Mouse (Mus musculus) forebrain, postnatal 0 days (tissue): ENCODE results near the gene Prx. TPM values are rescaled to one million over a fixed set of nuclear protein-coding genes. Genes with fewer than 3 reads are reported as not detected.
"Not testable (repeated sequence)": the region's sequence is repeated elsewhere in the genome, so short reads cannot be mapped to it uniquely, and the experiment has no call there.

Experiments used
- ATAC-seq: fragments of 200-750 bp; cut with Nextera tagmentation; 2 replicates; pipeline ENCODE4 v1.8.0; 2017; ENCODE audit warnings: mild to moderate bottlenecking, moderate library complexity
- DNase-seq: peaks from one replicate; pipeline ENCODE4 v3.0.0-alpha.2; 2015
- H3K27ac ChIP-seq: fragments of 300-500 bp; sonication (generic); 2 replicates; pipeline ENCODE4 v1.5.1; 2014; ENCODE audit warnings: low read depth, mild to moderate bottlenecking, antibody characterized with exemption, low read length, moderate library complexity, mixed read lengths
- H3K27me3 ChIP-seq: fragments of 300-500 bp; sonication (generic); 2 replicates; pipeline ENCODE4 v1.6.1; 2014; ENCODE audit warnings: mild to moderate bottlenecking, low read length, mixed read lengths; ENCODE audit not compliant: insufficient read depth
- H3K36me3 ChIP-seq: fragments of 300-500 bp; sonication (generic); 2 replicates; pipeline ENCODE4 v1.6.1; 2014; ENCODE audit warnings: mild to moderate bottlenecking, moderate library complexity; ENCODE audit not compliant: insufficient read depth
- H3K4me1 ChIP-seq: fragments of 300-500 bp; sonication (generic); 2 replicates; pipeline ENCODE4 v1.6.1; 2014; ENCODE audit warnings: antibody characterized with exemption; ENCODE audit not compliant: insufficient read depth
- H3K4me2 ChIP-seq: fragments of 300-500 bp; sonication (generic); 2 replicates; pipeline ENCODE4 v1.6.1; 2014; ENCODE audit warnings: low read depth, mild to moderate bottlenecking, moderate library complexity
- H3K4me3 ChIP-seq: fragments of 300-500 bp; sonication (generic); 2 replicates; pipeline ENCODE4 v1.5.1; 2014; ENCODE audit warnings: low read depth, low read length, mixed read lengths
- H3K9ac ChIP-seq: fragments of 300-500 bp; sonication (generic); 2 replicates; pipeline ENCODE4 v1.6.1; 2014; ENCODE audit warnings: mild to moderate bottlenecking
- H3K9me3 ChIP-seq: fragments of 300-500 bp; sonication (generic); 2 replicates; pipeline ENCODE4 v1.6.1; 2016; ENCODE audit warnings: low read length
- CTCF ChIP-seq: sonication (generic); IDR thresholded peaks from 2 replicates; pipeline ENCODE4 v1.5.1; 2016; ENCODE audit warnings: antibody characterized with exemption, control low read depth, low read depth
- WGBS: fragments of 180-500 bp; shearing (Covaris S2); extraction: QIAGEN DNeasy Blood & Tissue Kit; methylation state at CpG from one replicate; pipeline ENCODE4 v1.1.7; 2014; 5-methylcytosine and 5-hydroxymethylcytosine counted together
- polyA plus RNA-seq: library from polyadenylated mRNA; unstranded; fragments of >200 nt; fragmentation: Nextera tagmentation; extraction: Ambion mirVana; gene quantifications from 2 replicates; pipeline ENCODE4 v1.2.1, GENCODE M21; 2015
- total RNA-seq: library from RNA; depleted of rRNA; stranded (reverse); fragments of >200 nt; gene quantifications from 2 replicates; pipeline ENCODE4 v1.2.3, GENCODE M21; 2014

Prx gene
- total and polyA plus RNA-seq, 2 experiments from 2014 or later, result 1.4 to 2.4 TPM

- ATAC-seq (no peak), DNase-seq (no peak)
- Histone ChIP-seq H3K4me1 (peaks cover 5% of the 10 kb centered on the region; the same call in 1 of the 2 replicates), H3K27ac (0 out of 2 replicates have a peak overlapping the region, but pooled peaks have one; percentile 40), H3K9me3 (no peaks in the 10 kb centered on the region), H3K36me3 (no peaks in the 10 kb centered on the region), H3K4me2 (peak overlapping the region; percentile 48), H3K27me3 (no peaks in the 10 kb centered on the region), H3K9ac (peak overlapping the region; percentile 37), H3K4me3 (peak overlapping the region; percentile 31)
- TF ChIP-seq CTCF, result no peak
- 42% methylated on average over 4 of the region's 4 CpGs for WGBS
These were observed 8.9 kb upstream of the Prx start for GRCm38 (mm10) chr7:27490227-27490542.

- Histone ChIP-seq H3K4me1 (peaks cover 5% of the 10 kb centered on the region; the same call in 1 of the 2 replicates), H3K9me3 (no peaks in the 10 kb centered on the region), H3K27me3 (no peaks in the 10 kb centered on the region), H3K27ac (0 out of 2 replicates have a peak overlapping the region, but pooled peaks have one; percentile 40), H3K36me3 (no peaks in the 10 kb centered on the region), H3K9ac (peak overlapping the region; percentile 37), H3K4me2 (peak overlapping the region; percentile 48), H3K4me3 (peak overlapping the region; percentile 31)
- ATAC-seq (no peak), DNase-seq (peak; percentile 66)
- TF ChIP-seq CTCF, result peak; percentile 52
- WGBS, result 5% methylated on average over 30 of the region's 33 CpGs
These were observed 8.4 kb upstream of the Prx start for GRCm38 (mm10) chr7:27490543-27491329.

- no peaks in the 10 kb centered on the region for H3K36me3 ChIP-seq
- H3K4me1 ChIP-seq, result no peaks in the 10 kb centered on the region
- no peak overlapping the region for H3K4me3 ChIP-seq
- WGBS, result 75% methylated on average over 7 of the region's 7 CpGs
- H3K27ac ChIP-seq, result no peak overlapping the region
- no peak overlapping the region for H3K9ac ChIP-seq
- DNase-seq (no peak), ATAC-seq (no peak)
- H3K27me3 ChIP-seq, result no peaks in the 10 kb centered on the region
- H3K4me2 ChIP-seq, result no peak overlapping the region
- TF ChIP-seq CTCF, result no peak
- H3K9me3 ChIP-seq, result no peaks in the 10 kb centered on the region
These were observed 7.3 kb upstream of the Prx start for GRCm38 (mm10) chr7:27491856-27492255.

- no peak overlapping the region for H3K27ac ChIP-seq
- H3K9me3 ChIP-seq, result no peaks in the 10 kb centered on the region
- no peak overlapping the region for H3K4me2 ChIP-seq
- no peaks in the 10 kb centered on the region for H3K4me1 ChIP-seq
- WGBS, result 76% methylated on average over 3 of the region's 3 CpGs
- no peak overlapping the region for H3K9ac ChIP-seq
- ATAC-seq (no peak), DNase-seq (no peak)
- TF ChIP-seq CTCF, result no peak
- H3K36me3 ChIP-seq, result no peaks in the 10 kb centered on the region
- H3K4me3 ChIP-seq, result no peak overlapping the region
- no peaks in the 10 kb centered on the region for H3K27me3 ChIP-seq
These were observed 6.1 kb upstream of the Prx start for GRCm38 (mm10) chr7:27493022-27493421.

- no peaks in the 10 kb centered on the region for H3K36me3 ChIP-seq
- no peak overlapping the region for H3K27ac ChIP-seq
- H3K27me3 ChIP-seq, result no peaks in the 10 kb centered on the region
- ATAC-seq (no peak), DNase-seq (no peak)
- no peak for TF ChIP-seq CTCF
- H3K4me1 ChIP-seq, result no peaks in the 10 kb centered on the region
- H3K9me3 ChIP-seq, result no peaks in the 10 kb centered on the region
- no peak overlapping the region for H3K4me2 ChIP-seq
- no peak overlapping the region for H3K4me3 ChIP-seq
- WGBS, result 87% methylated on average over 5 of the region's 5 CpGs
- H3K9ac ChIP-seq, result no peak overlapping the region
These were observed 5.7 kb upstream of the Prx start for GRCm38 (mm10) chr7:27493450-27493849.

- not testable (repeated sequence) for H3K27ac ChIP-seq, H3K4me2 ChIP-seq, H3K4me3 ChIP-seq, ATAC-seq, DNase-seq, H3K36me3 ChIP-seq, H3K9ac ChIP-seq, H3K27me3 ChIP-seq, H3K4me1 ChIP-seq, H3K9me3 ChIP-seq
- 94% methylated on average over 9 of the region's 9 CpGs for WGBS
These were observed 4.3 kb upstream of the Prx start for GRCm38 (mm10) chr7:27494659-27495367.

- Histone ChIP-seq H3K27me3 (no peaks in the 10 kb centered on the region), H3K4me3 (no peak overlapping the region), H3K9me3 (no peaks in the 10 kb centered on the region), H3K9ac (no peak overlapping the region), H3K27ac (no peak overlapping the region), H3K36me3 (no peaks in the 10 kb centered on the region), H3K4me2 (no peak overlapping the region), H3K4me1 (no peaks in the 10 kb centered on the region)
- 79% methylated on average over 4 of the region's 4 CpGs for WGBS
- no peak for ATAC-seq
- no peak for DNase-seq
- TF ChIP-seq CTCF, result no peak
These were observed 2.5 kb downstream of the Prx start for GRCm38 (mm10) chr7:27501620-27502019.
